Mouse (Mus musculus): ENCODE results near the gene Ppp1r37. TPM values are rescaled to one million over a fixed set of nuclear protein-coding genes. Genes with fewer than 3 reads are reported as not detected.
"Not testable (repeated sequence)": the region's sequence is repeated elsewhere in the genome, so short reads cannot be mapped to it uniquely, and the experiment has no call there.

Gene Ppp1r37
- polyA plus RNA-seq (2012; rRNA removed) (84.9 and 118 TPM in 2 replicates), polyA plus RNA-seq (2014; fragmentation: Nextera tagmentation; extraction: Ambion mirVana) (5.6 and 6.4 TPM in 2 replicates)

GRCm38 (mm10) chr7:19562643-19563410, at the start of gene Ppp1r37:
Gene Ppp1r37, minus strand, starts transcription at chr7:19563076.
- Histone ChIP-seq H3K9ac (ENCODE audit: low read depth, low read length, severe bottlenecking) (peak within 1 kb of the TSS; percentile 95), H3K4me2 (replicated peaks; ENCODE audit: low read depth, low read length, severe bottlenecking) (peak within 1 kb of the TSS; percentile 62), H3K27me3 (ENCODE audit: control insufficient read depth, insufficient read depth, low read length) (no peaks in the 10 kb centered on the region), H3K36me3 (ENCODE audit: control insufficient read depth, insufficient read depth, low read length) (peaks cover 19% of the 10 kb centered on the region), H3K27ac (replicated peaks; ENCODE audit: low read depth, low read length) (peak within 1 kb of the TSS; percentile 94), H3K4me1 (ENCODE audit: control insufficient read depth, insufficient read depth, low read length) (peaks cover 25% of the 10 kb centered on the region), H3K9me3 (ENCODE audit: control insufficient read depth, low read length) (no peaks in the 10 kb centered on the region), H3K4me3 (replicated peaks; ENCODE audit: low read length) (peak within 1 kb of the TSS; percentile 80)
- no peak for TF ChIP-seq POLR2A (IDR thresholded peaks at IDR 0.05; ENCODE audit: borderline replicate concordance, extremely low read depth, insufficient read depth, insufficient read length)
- WGBS = 1% methylated on average over 19 of the region's 19 CpGs
- ATAC-seq (ENCODE audit: low FRiP score, low read depth) (peak; percentile 18; the same call in 1 of the 2 replicates), DNase-seq (ENCODE audit: low spot score) (no peak)

DNA sequence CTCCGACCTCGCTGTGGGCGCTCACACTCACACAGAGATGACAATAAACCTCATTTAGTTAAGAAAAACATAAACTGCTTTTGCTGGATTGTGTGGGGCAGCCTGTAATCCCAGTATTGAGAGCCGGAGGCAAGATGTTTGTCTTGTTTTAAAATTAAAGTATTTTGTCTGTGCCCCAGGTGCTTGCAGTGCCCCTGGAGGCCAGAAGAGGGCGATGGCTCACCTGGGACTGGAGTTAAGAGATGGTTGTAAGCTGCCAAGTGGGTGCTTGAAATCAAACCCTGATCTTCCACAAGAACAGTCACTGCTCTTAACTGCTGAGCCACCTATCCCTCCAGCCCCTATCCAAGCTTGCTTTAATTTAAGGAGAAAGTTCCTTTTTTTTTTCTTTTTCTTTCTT, 48.1 kb upstream of the Ppp1r37 start:
- Histone ChIP-seq H3K9ac (ENCODE audit: low read depth, low read length, severe bottlenecking) (no peak overlapping the region), H3K4me3 (replicated peaks; ENCODE audit: low read length) (no peak overlapping the region), H3K27ac (replicated peaks; ENCODE audit: low read depth, low read length) (no peak overlapping the region), H3K36me3 (ENCODE audit: control insufficient read depth, insufficient read depth, low read length) (peaks cover 4% of the 10 kb centered on the region), H3K9me3 (ENCODE audit: control insufficient read depth, low read length) (no peaks in the 10 kb centered on the region), H3K27me3 (ENCODE audit: control insufficient read depth, insufficient read depth, low read length) (no peaks in the 10 kb centered on the region), H3K4me2 (replicated peaks; ENCODE audit: low read depth, low read length, severe bottlenecking) (no peak overlapping the region), H3K4me1 (ENCODE audit: control insufficient read depth, insufficient read depth, low read length) (no peaks in the 10 kb centered on the region)
- ATAC-seq (ENCODE audit: low FRiP score, low read depth) (no peak), DNase-seq (ENCODE audit: low spot score) (no peak)
- TF ChIP-seq POLR2A (IDR thresholded peaks at IDR 0.05; ENCODE audit: borderline replicate concordance, extremely low read depth, insufficient read depth, insufficient read length) = no peak
- WGBS = 74% methylated on average over 5 of the region's 5 CpGs

DNA sequence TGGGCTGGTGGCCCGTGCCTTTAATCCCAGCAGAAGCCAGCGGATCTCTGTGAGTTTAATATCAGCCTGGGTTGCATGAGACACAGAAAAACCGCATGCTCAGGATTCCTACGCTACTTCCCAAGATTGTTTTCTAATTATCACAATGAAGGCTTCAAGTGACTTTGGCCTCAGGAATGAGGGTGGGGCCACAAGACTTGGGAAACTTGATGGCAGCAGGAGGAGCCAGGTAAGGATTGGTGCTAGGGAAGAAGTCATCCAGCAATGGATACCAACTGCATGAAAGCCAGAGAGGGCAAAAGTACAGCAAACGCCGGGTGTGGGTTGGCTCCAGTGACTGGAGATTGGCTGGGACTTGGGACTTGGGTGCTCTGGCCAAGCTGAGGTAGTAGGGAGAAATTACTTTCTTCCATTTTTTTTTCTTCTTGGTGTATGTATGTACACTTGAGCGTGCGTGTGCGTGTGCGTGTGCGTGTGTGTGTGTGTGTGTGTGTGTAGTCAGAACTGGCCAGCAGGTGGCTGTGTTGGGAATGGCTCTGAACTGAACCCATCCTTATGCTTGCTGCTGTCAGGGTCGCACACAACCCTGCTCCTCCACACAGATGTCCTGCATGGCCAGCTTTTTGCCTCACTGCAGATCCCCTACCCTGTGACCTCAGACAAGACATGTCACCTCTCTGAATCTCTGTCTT, 46.9 kb upstream of the Ppp1r37 start:
- Histone ChIP-seq H3K4me2 (replicated peaks; ENCODE audit: low read depth, low read length, severe bottlenecking) (no peak overlapping the region), H3K4me1 (ENCODE audit: control insufficient read depth, insufficient read depth, low read length) (no peaks in the 10 kb centered on the region), H3K27ac (replicated peaks; ENCODE audit: low read depth, low read length) (no peak overlapping the region), H3K9me3 (ENCODE audit: control insufficient read depth, low read length) (no peaks in the 10 kb centered on the region), H3K9ac (ENCODE audit: low read depth, low read length, severe bottlenecking) (no peak overlapping the region), H3K36me3 (ENCODE audit: control insufficient read depth, insufficient read depth, low read length) (peaks cover 4% of the 10 kb centered on the region), H3K27me3 (ENCODE audit: control insufficient read depth, insufficient read depth, low read length) (no peaks in the 10 kb centered on the region), H3K4me3 (replicated peaks; ENCODE audit: low read length) (no peak overlapping the region)
- DNase-seq (ENCODE audit: low spot score) (no peak), ATAC-seq (ENCODE audit: low FRiP score, low read depth) (no peak)
- WGBS = 89% methylated on average over 12 of the region's 12 CpGs
- TF ChIP-seq POLR2A (IDR thresholded peaks at IDR 0.05; ENCODE audit: borderline replicate concordance, extremely low read depth, insufficient read depth, insufficient read length) = no peak

DNA sequence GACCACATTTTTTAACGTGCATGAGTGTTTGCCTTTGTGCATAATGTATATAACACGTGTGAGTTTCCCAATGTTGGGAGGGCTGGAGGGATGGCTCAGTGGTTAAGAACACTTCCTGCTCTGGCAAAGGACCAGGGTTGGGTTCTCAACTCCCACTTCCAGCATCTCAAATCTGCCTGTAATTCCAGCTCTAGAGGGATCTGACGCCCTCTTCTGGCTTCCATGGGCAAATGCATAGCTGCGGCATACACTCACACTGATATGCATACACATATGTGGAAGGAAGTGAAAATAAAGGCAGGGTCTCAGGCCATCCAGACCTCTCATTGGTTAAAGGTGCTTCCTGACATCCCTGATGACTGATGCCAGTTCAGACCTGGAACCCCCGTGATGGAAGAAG, 44.4 kb upstream of the Ppp1r37 start:
- DNase-seq (ENCODE audit: low spot score) (no peak), ATAC-seq (ENCODE audit: low FRiP score, low read depth) (no peak)
- Histone ChIP-seq H3K4me3 (replicated peaks; ENCODE audit: low read length) (no peak overlapping the region), H3K36me3 (ENCODE audit: control insufficient read depth, insufficient read depth, low read length) (peaks cover 9% of the 10 kb centered on the region), H3K9me3 (ENCODE audit: control insufficient read depth, low read length) (no peaks in the 10 kb centered on the region), H3K9ac (ENCODE audit: low read depth, low read length, severe bottlenecking) (no peak overlapping the region), H3K4me2 (replicated peaks; ENCODE audit: low read depth, low read length, severe bottlenecking) (no peak overlapping the region), H3K27ac (replicated peaks; ENCODE audit: low read depth, low read length) (no peak overlapping the region), H3K4me1 (ENCODE audit: control insufficient read depth, insufficient read depth, low read length) (peaks cover 12% of the 10 kb centered on the region; the same call in 1 of the 2 replicates), H3K27me3 (ENCODE audit: control insufficient read depth, insufficient read depth, low read length) (no peaks in the 10 kb centered on the region)
- TF ChIP-seq POLR2A (IDR thresholded peaks at IDR 0.05; ENCODE audit: borderline replicate concordance, extremely low read depth, insufficient read depth, insufficient read length) = no peak
- WGBS = 89% methylated on average over 5 of the region's 5 CpGs

GRCm38 (mm10) chr7:19604606-19605214, 41.8 kb upstream of the Ppp1r37 start:
- H3K9me3 ChIP-seq (ENCODE audit: control insufficient read depth, low read length); ATAC-seq (ENCODE audit: low FRiP score, low read depth); DNase-seq (ENCODE audit: low spot score); H3K27me3 ChIP-seq (ENCODE audit: control insufficient read depth, insufficient read depth, low read length): not testable (repeated sequence)
- H3K4me2 ChIP-seq (replicated peaks; ENCODE audit: low read depth, low read length, severe bottlenecking) = peak overlapping the region; percentile 73; the same call in 1 of the 2 replicates
- 56% methylated on average over 10 of the region's 10 CpGs for WGBS
- H3K36me3 ChIP-seq (ENCODE audit: control insufficient read depth, insufficient read depth, low read length) = peaks cover 31% of the 10 kb centered on the region
- peak overlapping the region; percentile 92 for H3K4me3 ChIP-seq (replicated peaks; ENCODE audit: low read length)
- H3K4me1 ChIP-seq (ENCODE audit: control insufficient read depth, insufficient read depth, low read length) = peaks cover 12% of the 10 kb centered on the region; the same call in 1 of the 2 replicates
- 0 out of 2 replicates have a peak overlapping the region, but pooled peaks have one; percentile 95 for H3K9ac ChIP-seq (ENCODE audit: low read depth, low read length, severe bottlenecking)
- peak overlapping the region; percentile 59; the same call in 1 of the 2 replicates for H3K27ac ChIP-seq (replicated peaks; ENCODE audit: low read depth, low read length)

Measured in limb, embryonic 14.5 days (tissue).